Mouse (Mus musculus) layer of hippocampus, adult 11-12 months (tissue): ENCODE measurements at regions not wholly inside any gene's neighbourhood (a gene's known extent, or its start where the extent isn't known, plus 50 kb on each side); places are given as distances from the start of the nearest gene placed in this dataset.
A peak's percentile ranks its signal among the peaks of the same experiment; 100 is the strongest.

Experiments used
- DNase-seq: peaks from one replicate; pipeline ENCODE4 v3.0.0; 2022; ENCODE audit warnings: low spot score

- DNase-seq = no peak
Observed at GRCm38 (mm10) chr10:95124476-95124875, 179.8 kb upstream of the Plxnc1 start.

GRCm38 (mm10) chr10:95120007-95120406, 175.4 kb upstream of the Plxnc1 start:
- no peak for DNase-seq

GRCm38 (mm10) chr10:95118786-95119351, 174.2 kb upstream of the Plxnc1 start:
- DNase-seq = no peak

GRCm38 (mm10) chr10:95117731-95118212, 173.1 kb upstream of the Plxnc1 start:
- no peak for DNase-seq

GRCm38 (mm10) chr10:95117041-95117730, 172.6 kb upstream of the Plxnc1 start:
- no peak for DNase-seq

- no peak for DNase-seq
Observed at GRCm38 (mm10) chr10:95116579-95117011, 172.0 kb upstream of the Plxnc1 start.

GRCm38 (mm10) chr10:95112837-95113388, 168.3 kb upstream of the Plxnc1 start:
- DNase-seq = no peak

GRCm38 (mm10) chr10:95112231-95112774, 167.7 kb upstream of the Plxnc1 start:
- DNase-seq = no peak

GRCm38 (mm10) chr10:95110786-95111185, 166.2 kb upstream of the Plxnc1 start:
- no peak for DNase-seq

- DNase-seq = no peak
Observed at GRCm38 (mm10) chr10:95109576-95109975, 164.9 kb upstream of the Plxnc1 start.

GRCm38 (mm10) chr10:95107532-95108251, 163.1 kb upstream of the Plxnc1 start:
- DNase-seq = no peak

GRCm38 (mm10) chr10:95103808-95104207, 159.2 kb upstream of the Plxnc1 start:
- DNase-seq = peak; percentile 39

- DNase-seq = no peak
Observed at GRCm38 (mm10) chr10:95102981-95103380, 158.3 kb upstream of the Plxnc1 start.

- DNase-seq = peak; percentile 22
Observed at GRCm38 (mm10) chr10:95099906-95100305, 155.3 kb upstream of the Plxnc1 start.

GRCm38 (mm10) chr10:95095847-95096246, 151.2 kb upstream of the Plxnc1 start:
- DNase-seq = no peak

GRCm38 (mm10) chr10:95094771-95095170, 150.1 kb upstream of the Plxnc1 start:
- DNase-seq = no peak

GRCm38 (mm10) chr10:95093266-95093665, 148.6 kb upstream of the Plxnc1 start:
- no peak for DNase-seq

- no peak for DNase-seq
Observed at GRCm38 (mm10) chr10:95091086-95091485, 146.5 kb upstream of the Plxnc1 start.

- DNase-seq = no peak
Observed at GRCm38 (mm10) chr10:95090641-95091040, 146.0 kb upstream of the Plxnc1 start.

GRCm38 (mm10) chr10:95090035-95090434, 145.4 kb upstream of the Plxnc1 start:
- no peak for DNase-seq

- DNase-seq = peak; percentile 60
Observed at GRCm38 (mm10) chr10:95087864-95088570, 143.4 kb upstream of the Plxnc1 start.

- no peak for DNase-seq
Observed at GRCm38 (mm10) chr10:95086755-95087154, 142.1 kb upstream of the Plxnc1 start.
